Mouse (Mus musculus) testis, adult 2 months (tissue): ENCODE data around the gene Apba3.

Experiments used
- CTCF ChIP-seq: fragments of 200-500 bp; IDR thresholded peaks from 2 replicates; pipeline ENCODE4 v1.5.1; 2012; ENCODE audit warnings: low read depth, mild to moderate bottlenecking, inconsistent platforms, low read length, moderate library complexity; ENCODE audit not compliant: control insufficient read depth, insufficient read depth, insufficient replicate concordance
- POLR2A ChIP-seq: fragments of 200-500 bp; IDR thresholded peaks from 2 replicates; pipeline ENCODE4 v1.6.1; 2012; ENCODE audit warnings: low read depth, mild to moderate bottlenecking, inconsistent platforms, low read length, moderate library complexity; ENCODE audit not compliant: control insufficient read depth

GRCm38 (mm10) chr10:81289278-81289677 is 22.5 kb downstream of the Apba3 start:
- peak; percentile 88 for TF ChIP-seq CTCF
- no peak for TF ChIP-seq POLR2A
